Mouse (Mus musculus) embryo, embryonic 10 days (tissue): ENCODE results near the gene Arhgap19.

ENCODE experiments used
- DNase-seq: peaks from one replicate; pipeline ENCODE4 v3.0.0-alpha.2; 2015; ENCODE audit warnings: low spot score

Arhgap19 gene

GRCm38 (mm10) chr19:41831718-41832391, 30.0 kb upstream of the Arhgap19 start:
- DNase-seq = peak; percentile 20

- peak; percentile 63 for DNase-seq
These were observed 29.3 kb upstream of the Arhgap19 start for GRCm38 (mm10) chr19:41831101-41831570.

DNA sequence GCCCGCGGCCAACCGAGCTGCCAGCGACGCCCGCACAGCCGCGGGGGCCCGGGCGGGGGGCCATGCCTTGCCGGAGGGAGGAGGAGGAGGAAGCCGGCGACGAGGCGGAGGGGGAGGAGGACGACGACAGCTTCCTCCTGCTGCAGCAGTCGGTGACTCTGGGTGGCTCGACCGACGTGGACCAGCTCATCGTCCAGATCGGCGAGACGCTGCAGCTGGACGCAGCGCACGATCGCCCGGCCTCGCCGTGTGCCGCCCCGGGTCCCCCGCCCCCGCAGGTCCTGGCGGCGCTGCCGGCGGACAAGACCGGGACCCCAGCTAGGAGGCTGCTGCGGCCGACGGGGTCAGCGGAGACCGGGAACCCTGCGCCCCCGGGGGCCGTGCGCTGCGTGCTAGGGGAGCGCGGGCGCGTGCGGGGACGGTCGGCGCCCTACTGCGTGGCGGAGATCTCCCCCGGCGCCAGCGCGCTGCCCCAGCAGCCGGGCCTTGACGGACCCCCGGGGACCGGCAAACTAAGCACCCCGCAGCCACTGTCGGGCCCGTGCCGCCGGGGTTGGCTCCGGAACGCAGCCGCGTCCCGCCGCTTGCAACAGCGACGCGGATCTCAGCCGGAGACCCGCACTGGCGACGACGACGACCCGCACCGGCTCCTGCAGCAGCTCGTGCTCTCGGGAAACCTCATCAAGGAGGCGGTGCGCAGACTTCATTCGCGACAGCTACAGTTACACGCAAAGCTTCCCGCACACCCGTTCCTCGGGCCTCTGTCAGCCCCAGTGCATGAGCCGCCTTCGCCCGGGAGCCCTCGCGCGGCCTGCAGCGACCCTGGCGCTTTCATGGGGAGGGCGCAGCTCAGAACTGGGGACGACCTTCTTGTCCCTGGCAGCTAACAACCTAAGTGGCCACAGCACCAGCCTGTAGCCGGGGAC, 28.5 kb upstream of the Arhgap19 start:
- DNase-seq = peak; percentile 74

DNA sequence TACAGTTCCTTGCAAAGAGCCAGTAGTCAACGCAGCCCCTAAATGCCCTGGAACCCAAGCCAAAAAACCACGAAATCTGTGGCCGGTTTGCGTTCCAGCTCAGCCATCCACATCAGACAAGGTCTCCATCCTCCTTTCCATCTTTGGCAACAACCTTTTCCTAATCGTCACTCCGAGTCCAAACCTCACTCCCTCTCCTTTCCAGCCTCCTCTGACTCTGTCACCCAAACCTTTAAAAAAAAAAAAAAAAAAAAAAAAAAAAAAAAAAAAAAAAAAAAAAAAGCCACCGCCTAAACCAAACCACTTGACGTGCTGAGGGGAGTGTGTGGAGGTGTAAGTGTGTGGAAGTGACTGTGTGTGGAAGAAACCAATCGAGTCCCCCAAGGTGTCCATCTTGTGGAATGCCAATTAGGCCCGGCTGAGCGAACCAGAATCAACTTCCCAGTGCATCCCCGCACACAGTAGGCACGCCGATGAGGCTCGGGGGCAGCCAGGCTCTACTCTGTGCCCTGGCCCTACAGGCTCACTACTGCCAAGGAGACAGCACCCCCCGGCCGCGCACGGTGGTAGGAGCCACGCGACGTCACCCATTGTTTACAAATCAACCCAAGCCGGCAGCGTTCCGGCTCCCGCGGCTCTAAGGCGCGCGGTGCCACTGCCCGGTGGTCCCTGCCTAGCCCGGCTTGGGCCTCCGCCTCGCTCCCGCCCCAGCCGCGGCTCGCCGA, 27.7 kb upstream of the Arhgap19 start, which contains the start of gene Frat1:
TSS of gene Frat1 (plus strand) at position 590 of the 725 bp plus-strand sequence.
- peak; percentile 94 for DNase-seq

GRCm38 (mm10) chr19:41828941-41829340, 27.1 kb upstream of the Arhgap19 start:
- DNase-seq = no peak

DNA sequence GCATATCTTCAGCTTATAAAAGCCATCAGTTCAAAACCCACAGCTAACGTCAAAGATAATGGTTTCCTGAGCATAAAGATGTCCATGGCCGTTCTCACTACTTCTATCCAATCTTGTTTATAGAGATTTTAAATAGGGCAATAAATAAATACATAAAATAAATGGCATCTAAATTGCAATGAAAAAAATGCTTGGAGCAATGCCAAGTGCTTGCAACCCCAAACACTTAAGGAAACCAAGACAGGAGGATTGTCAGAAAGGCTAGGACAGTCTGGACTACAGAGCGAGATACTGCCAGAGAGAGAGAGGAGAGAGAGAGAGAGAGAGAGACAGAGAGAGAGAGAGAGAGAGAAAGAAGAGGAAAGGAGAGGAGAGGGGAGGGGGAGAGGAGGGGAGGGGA, 24.7 kb upstream of the Arhgap19 start:
- DNase-seq = no peak

DNA sequence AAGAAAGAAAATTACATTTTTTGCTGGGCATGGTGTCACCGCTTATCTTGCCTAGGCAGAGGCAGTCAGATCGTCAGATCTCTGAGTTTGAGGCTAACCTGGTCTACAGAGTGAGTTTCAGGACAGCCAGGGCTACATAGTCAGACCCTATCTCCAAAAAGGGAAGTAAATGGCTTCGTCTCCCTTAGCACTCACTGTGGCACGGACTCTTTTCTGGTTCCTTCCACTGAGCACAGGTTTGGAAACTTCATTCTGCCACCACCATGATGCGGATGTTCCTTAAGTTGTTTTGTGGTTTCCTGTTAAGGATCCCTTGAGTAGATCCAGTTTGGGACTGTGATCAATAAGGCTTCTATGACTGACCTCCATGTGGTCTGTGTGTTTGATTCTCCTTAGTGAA, 23.1 kb upstream of the Arhgap19 start:
- no peak for DNase-seq

DNA sequence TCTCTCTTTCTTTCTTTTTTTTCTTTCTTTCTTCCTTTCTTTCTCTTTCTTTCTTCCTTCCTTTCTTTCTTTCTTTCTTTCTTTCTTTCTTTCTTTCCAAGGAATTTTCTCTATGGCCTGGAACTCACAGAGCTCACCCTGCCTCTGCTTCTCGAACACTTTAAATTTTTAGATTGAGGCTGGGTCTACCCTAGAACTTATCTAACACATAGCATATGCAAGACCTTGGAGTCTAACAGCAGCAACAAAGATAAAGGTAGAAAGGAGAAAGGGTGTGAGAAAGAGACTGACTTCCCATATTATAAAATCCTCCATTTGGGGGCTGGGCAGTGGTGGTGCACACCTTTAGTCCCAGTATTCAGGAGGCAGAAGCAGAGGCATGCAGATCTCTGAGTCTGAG, 20.7 kb upstream of the Arhgap19 start:
- DNase-seq = no peak

DNA sequence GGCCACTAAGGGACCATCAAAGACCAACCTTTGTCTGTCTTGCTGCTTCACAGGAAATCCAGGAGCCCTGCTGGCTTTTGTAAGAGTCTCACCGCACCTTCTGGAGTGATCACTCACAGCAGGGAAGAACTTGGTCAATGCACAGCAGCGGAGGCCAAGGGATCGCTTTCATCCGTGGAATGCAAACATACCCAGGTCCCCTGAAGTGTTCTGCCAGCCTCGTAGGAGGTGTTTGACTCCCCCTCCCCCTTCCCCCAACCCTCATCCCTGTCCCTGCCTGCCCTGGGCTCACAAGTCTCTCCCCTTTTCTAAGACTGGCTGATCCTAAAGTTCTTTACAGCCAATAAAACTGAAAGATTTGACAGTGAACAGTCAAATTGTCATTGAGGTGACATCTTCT, 19.6 kb upstream of the Arhgap19 start:
- DNase-seq = no peak

- no peak for DNase-seq
These were observed 16.9 kb upstream of the Arhgap19 start for GRCm38 (mm10) chr19:41818749-41819148.

- peak; percentile 48 for DNase-seq
These were observed 15.5 kb upstream of the Arhgap19 start for GRCm38 (mm10) chr19:41817325-41817724.

GRCm38 (mm10) chr19:41816915-41817314, 15.1 kb upstream of the Arhgap19 start:
- no peak for DNase-seq

DNA sequence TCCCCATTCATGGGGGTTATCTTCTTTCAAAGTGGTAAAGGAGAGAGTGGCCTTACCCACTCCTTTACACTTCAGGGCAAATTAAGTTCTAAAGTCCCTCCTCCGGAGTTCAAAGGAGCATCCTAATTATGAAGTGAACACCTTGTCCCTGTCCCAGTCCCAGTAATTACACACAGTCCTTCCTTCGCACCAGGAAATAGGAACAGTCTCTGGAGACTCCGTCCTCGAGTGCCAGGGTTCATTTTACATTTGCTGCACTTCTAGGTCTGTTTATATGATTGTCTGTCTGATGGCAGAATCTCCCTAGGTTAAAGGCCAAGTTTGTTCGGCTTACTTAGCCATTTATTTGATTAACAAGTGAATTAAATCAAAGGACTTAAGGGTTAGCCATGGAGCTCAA, 14.6 kb upstream of the Arhgap19 start:
- no peak for DNase-seq

- DNase-seq = no peak
These were observed 11.5 kb upstream of the Arhgap19 start for GRCm38 (mm10) chr19:41813374-41813773.

GRCm38 (mm10) chr19:41812525-41812924, 10.7 kb upstream of the Arhgap19 start:
- no peak for DNase-seq

GRCm38 (mm10) chr19:41810074-41810473, 8.2 kb upstream of the Arhgap19 start:
- no peak for DNase-seq

DNA sequence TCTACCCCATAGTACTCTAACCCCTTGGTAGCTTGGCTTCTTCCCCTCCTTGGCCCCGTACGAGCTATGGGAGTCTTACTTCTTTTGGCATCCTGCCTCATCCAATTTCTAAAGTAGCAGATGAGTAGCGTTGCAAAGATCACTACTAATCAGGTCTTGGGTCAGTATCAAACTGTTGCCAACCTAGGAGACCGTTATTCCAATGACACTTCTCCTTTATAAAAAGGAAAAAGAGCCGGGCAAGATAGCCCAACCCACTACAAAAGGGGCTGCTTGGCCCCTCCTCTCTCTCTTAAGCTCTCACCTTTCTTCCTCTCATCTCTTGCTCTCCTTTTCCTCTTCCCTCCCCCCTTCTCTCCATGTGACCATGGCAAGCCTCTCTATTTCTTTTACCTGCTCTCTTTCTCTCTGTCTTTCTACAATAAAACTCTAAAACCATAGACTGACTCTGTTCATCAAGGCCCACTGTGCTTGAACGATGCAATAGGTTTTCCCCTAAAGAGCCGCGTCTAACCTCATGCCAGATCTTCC, 6.3 kb upstream of the Arhgap19 start:
- no peak for DNase-seq

DNA sequence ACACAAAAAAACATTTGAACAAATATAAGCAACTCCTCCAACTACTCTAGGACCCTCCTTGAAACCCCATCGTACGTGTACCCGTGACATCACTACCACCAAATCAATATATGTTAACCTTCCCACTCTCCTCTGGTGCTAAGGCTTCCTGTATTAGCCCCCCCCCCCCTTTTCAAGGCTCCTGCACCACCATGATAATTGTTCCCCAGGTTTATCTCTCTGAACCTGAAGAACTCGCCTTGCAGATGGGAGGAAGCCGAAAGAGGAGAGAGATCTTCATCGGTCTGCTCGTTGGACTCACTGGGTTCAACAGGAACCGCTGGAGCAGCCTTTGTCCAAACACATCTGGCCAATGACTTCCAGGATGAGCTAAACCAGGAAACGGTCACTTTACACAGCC, 5.7 kb upstream of the Arhgap19 start:
- no peak for DNase-seq

GRCm38 (mm10) chr19:41805831-41806230, 4.0 kb upstream of the Arhgap19 start:
- no peak for DNase-seq

GRCm38 (mm10) chr19:41803322-41803721, 1.5 kb upstream of the Arhgap19 start:
- peak; percentile 33 for DNase-seq

- DNase-seq = peak; percentile 35
These were observed 683 bp downstream of the Arhgap19 start for GRCm38 (mm10) chr19:41800986-41801741.
